Mouse (Mus musculus): ENCODE measurements at regions not wholly inside any gene's neighbourhood (a gene's known extent, or its start where the extent isn't known, plus 50 kb on each side); places are given as distances from the start of the nearest gene placed in this dataset.

DNA sequence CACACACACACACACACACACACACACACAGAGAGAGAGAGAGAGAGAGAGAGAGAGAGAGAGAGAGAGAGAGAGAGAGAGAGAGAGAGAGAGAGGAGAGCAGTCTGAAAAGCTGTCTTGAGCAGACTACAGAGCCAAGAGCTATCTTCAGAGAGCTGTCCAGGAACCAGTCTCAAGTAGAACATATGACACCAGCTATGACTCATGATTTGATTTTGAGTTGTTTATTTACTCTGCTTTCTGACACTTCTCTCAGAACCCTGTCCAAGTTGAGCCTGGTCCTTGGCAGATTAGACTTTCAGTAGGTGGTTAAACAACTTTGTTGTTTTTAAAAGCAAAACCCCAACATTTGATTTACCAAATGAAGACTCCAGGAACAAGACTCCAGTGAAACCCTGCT, 420.8 kb upstream of the Lcorl start:
- Histone ChIP-seq H3K27me3 (ENCODE audit: control insufficient read depth, insufficient read depth, low read length) (no peaks in the 10 kb centered on the region), H3K9me3 (ENCODE audit: control insufficient read depth, low read length) (no peaks in the 10 kb centered on the region), H3K4me1 (ENCODE audit: control insufficient read depth, insufficient read depth, low read length) (no peaks in the 10 kb centered on the region), H3K4me2 (ENCODE audit: low read length) (no peak overlapping the region), H3K4me3 (replicated peaks; ENCODE audit: low read depth, low read length) (no peak overlapping the region), H3K27ac (replicated peaks; ENCODE audit: low read depth, low read length) (no peak overlapping the region), H3K9ac (replicated peaks; ENCODE audit: low read length) (no peak overlapping the region), H3K36me3 (ENCODE audit: control insufficient read depth, insufficient read depth, low read length) (no peaks in the 10 kb centered on the region)
- no peak for ATAC-seq (ENCODE audit: low FRiP score, low TSS enrichment)
- DNase-seq: no peak

DNA sequence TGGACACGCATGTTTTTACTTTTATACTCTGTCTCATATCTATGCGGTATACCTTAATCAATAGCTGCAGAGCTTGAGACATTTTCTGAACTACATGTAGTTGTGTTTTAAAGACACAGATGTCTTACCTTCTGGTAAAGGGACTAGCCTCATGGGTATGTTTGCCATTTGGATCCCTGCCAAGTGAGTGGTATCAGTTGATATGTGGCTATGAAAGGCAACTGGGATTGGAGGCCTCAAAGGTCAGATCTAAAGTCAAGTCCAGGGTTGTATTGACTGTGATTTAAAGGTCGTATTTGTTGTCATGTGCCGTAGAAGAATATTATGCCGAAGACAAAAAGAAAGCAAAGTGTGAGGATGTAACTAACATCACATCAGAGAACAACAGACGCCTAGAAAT, 399.3 kb upstream of the Lcorl start:
- H3K4me1 ChIP-seq (ENCODE audit: control insufficient read depth, insufficient read depth, low read length): no peaks in the 10 kb centered on the region
- DNase-seq: no peak
- ATAC-seq (ENCODE audit: low FRiP score, low TSS enrichment): no peak
- H3K27me3 ChIP-seq (ENCODE audit: control insufficient read depth, insufficient read depth, low read length): no peaks in the 10 kb centered on the region
- no peaks in the 10 kb centered on the region for H3K9me3 ChIP-seq (ENCODE audit: control insufficient read depth, low read length)
- no peak overlapping the region for H3K27ac ChIP-seq (replicated peaks; ENCODE audit: low read depth, low read length)
- 85% methylated on average over 6 of the region's 6 CpGs for WGBS
- H3K4me3 ChIP-seq (replicated peaks; ENCODE audit: low read depth, low read length): no peak overlapping the region
- no peak overlapping the region for H3K9ac ChIP-seq (replicated peaks; ENCODE audit: low read length)
- H3K36me3 ChIP-seq (ENCODE audit: control insufficient read depth, insufficient read depth, low read length): no peaks in the 10 kb centered on the region
- no peak overlapping the region for H3K4me2 ChIP-seq (ENCODE audit: low read length)

DNA sequence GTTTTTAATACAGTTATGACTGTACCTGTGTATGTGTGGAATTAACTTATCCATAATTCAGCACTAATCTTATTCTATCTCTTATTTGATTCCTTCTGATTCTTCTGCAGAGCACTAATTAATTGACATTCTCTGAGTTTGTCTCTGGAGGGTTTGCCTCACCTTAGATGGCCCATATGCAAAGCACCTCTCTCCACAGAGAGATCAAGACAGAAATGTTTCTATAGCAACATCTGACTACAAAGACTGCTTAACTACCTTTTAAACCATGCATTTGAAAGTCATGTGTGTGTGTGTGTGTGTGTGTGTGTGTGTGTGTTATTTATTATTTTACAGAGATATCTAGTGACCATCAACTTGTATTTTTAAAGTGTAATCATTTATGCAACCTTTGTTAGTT, 396.5 kb upstream of the Lcorl start:
- Histone ChIP-seq H3K27ac (replicated peaks; ENCODE audit: low read depth, low read length) (no peak overlapping the region), H3K4me1 (ENCODE audit: control insufficient read depth, insufficient read depth, low read length) (no peaks in the 10 kb centered on the region), H3K4me2 (ENCODE audit: low read length) (no peak overlapping the region), H3K4me3 (replicated peaks; ENCODE audit: low read depth, low read length) (no peak overlapping the region), H3K36me3 (ENCODE audit: control insufficient read depth, insufficient read depth, low read length) (no peaks in the 10 kb centered on the region), H3K9ac (replicated peaks; ENCODE audit: low read length) (no peak overlapping the region), H3K9me3 (ENCODE audit: control insufficient read depth, low read length) (no peaks in the 10 kb centered on the region), H3K27me3 (ENCODE audit: control insufficient read depth, insufficient read depth, low read length) (no peaks in the 10 kb centered on the region)
- ATAC-seq (ENCODE audit: low FRiP score, low TSS enrichment) (no peak), DNase-seq (peak; percentile 44)

DNA sequence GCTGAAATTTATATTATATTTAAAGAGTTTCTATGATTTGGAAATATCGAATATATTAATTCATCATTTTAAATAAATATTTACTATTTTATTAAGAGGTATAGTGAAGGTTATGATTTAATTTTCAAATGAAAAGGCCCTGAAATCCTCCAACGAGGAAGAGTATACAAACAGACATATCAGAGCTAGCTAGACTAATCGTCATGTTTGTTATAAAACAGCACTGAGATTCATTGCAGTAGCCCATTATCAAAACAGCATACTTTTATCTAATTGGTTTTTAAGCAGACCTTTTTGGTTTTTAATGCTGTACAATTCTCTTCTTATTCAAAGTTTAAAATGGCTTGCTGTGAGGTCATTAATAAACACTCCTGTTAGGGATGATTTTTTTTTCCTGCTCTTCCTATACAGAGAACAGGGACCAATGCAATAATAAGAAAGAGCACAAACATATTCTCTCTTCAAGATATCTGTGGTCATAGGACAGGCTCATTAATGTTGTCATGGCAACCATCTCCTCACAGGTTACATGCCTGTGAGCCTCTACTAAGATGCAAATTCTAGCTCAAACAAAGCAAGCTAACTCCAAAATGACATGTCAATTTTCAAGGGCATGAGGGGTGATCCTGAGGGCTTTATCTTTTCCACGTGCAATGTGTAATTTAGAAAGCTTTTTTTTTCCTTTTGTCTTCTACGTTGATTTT, 378.1 kb upstream of the Lcorl start:
- ATAC-seq (ENCODE audit: low FRiP score, low TSS enrichment) (peak; percentile 77; the same call in 1 of the 2 replicates), DNase-seq (peak; percentile 86)
- no peaks in the 10 kb centered on the region for H3K36me3 ChIP-seq (ENCODE audit: control insufficient read depth, insufficient read depth, low read length)
- WGBS: 50% methylated on average over 5 of the region's 5 CpGs
- no peaks in the 10 kb centered on the region for H3K27me3 ChIP-seq (ENCODE audit: control insufficient read depth, insufficient read depth, low read length)
- H3K4me2 ChIP-seq (ENCODE audit: low read length): no peak overlapping the region
- H3K9me3 ChIP-seq (ENCODE audit: control insufficient read depth, low read length): no peaks in the 10 kb centered on the region
- H3K4me3 ChIP-seq (replicated peaks; ENCODE audit: low read depth, low read length): no peak overlapping the region
- no peak overlapping the region for H3K9ac ChIP-seq (replicated peaks; ENCODE audit: low read length)
- peaks cover 6% of the 10 kb centered on the region; the same call in 1 of the 2 replicates for H3K4me1 ChIP-seq (ENCODE audit: control insufficient read depth, insufficient read depth, low read length)
- peak overlapping the region; percentile 68 for H3K27ac ChIP-seq (replicated peaks; ENCODE audit: low read depth, low read length)

- DNase-seq (peak; percentile 4), ATAC-seq (ENCODE audit: low FRiP score, low TSS enrichment) (no peak)
- no peaks in the 10 kb centered on the region for H3K27me3 ChIP-seq (ENCODE audit: control insufficient read depth, insufficient read depth, low read length)
- no peak overlapping the region for H3K4me2 ChIP-seq (ENCODE audit: low read length)
- no peak overlapping the region for H3K27ac ChIP-seq (replicated peaks; ENCODE audit: low read depth, low read length)
- H3K4me3 ChIP-seq (replicated peaks; ENCODE audit: low read depth, low read length): no peak overlapping the region
- H3K4me1 ChIP-seq (ENCODE audit: control insufficient read depth, insufficient read depth, low read length): peaks cover 6% of the 10 kb centered on the region; the same call in 1 of the 2 replicates
- H3K9ac ChIP-seq (replicated peaks; ENCODE audit: low read length): no peak overlapping the region
- H3K36me3 ChIP-seq (ENCODE audit: control insufficient read depth, insufficient read depth, low read length): no peaks in the 10 kb centered on the region
- H3K9me3 ChIP-seq (ENCODE audit: control insufficient read depth, low read length): no peaks in the 10 kb centered on the region
These were observed 375.4 kb upstream of the Lcorl start for GRCm38 (mm10) chr5:46232780-46233179.

GRCm38 (mm10) chr5:46228667-46229066, 371.3 kb upstream of the Lcorl start:
- H3K4me2 ChIP-seq (ENCODE audit: low read length): no peak overlapping the region
- H3K27me3 ChIP-seq (ENCODE audit: control insufficient read depth, insufficient read depth, low read length): no peaks in the 10 kb centered on the region
- no peak overlapping the region for H3K9ac ChIP-seq (replicated peaks; ENCODE audit: low read length)
- ATAC-seq (ENCODE audit: low FRiP score, low TSS enrichment) (no peak), DNase-seq (no peak)
- no peaks in the 10 kb centered on the region for H3K9me3 ChIP-seq (ENCODE audit: control insufficient read depth, low read length)
- 80% methylated on average over 3 of the region's 3 CpGs for WGBS
- no peaks in the 10 kb centered on the region for H3K4me1 ChIP-seq (ENCODE audit: control insufficient read depth, insufficient read depth, low read length)
- no peak overlapping the region for H3K27ac ChIP-seq (replicated peaks; ENCODE audit: low read depth, low read length)
- H3K4me3 ChIP-seq (replicated peaks; ENCODE audit: low read depth, low read length): no peak overlapping the region
- no peaks in the 10 kb centered on the region for H3K36me3 ChIP-seq (ENCODE audit: control insufficient read depth, insufficient read depth, low read length)

DNA sequence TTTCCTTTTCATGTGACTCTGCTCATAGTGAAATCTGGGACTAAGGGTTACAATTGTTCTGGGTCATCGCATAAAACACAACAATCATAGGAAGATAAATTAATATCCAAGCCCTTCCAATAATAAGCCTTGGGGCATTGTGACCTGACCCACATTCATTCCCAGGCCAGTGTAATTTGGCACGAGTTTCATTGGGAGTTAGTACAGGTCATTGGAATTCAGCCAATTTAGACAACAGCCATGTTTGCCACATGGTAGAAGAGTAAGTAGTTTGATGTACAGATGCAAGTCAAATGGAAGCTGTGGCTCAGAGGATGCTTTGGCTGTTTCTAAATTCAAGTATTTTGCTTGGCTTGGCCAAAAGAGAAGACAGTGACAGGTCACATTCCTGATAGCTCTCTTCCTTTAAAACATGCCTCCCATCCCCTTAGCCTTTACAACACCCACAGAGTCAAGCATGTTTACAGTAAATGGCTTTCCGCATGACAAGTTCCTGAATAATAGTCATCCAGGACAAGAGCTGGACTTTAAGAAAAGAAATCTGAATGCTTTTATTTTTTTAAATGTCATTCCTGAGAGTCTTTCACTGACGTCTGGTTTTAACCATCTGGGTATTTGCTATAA, 355.5 kb upstream of the Lcorl start:
- Histone ChIP-seq H3K4me3 (replicated peaks; ENCODE audit: low read depth, low read length) (no peak overlapping the region), H3K36me3 (ENCODE audit: control insufficient read depth, insufficient read depth, low read length) (no peaks in the 10 kb centered on the region), H3K27ac (replicated peaks; ENCODE audit: low read depth, low read length) (no peak overlapping the region), H3K4me1 (ENCODE audit: control insufficient read depth, insufficient read depth, low read length) (no peaks in the 10 kb centered on the region), H3K9me3 (ENCODE audit: control insufficient read depth, low read length) (no peaks in the 10 kb centered on the region), H3K27me3 (ENCODE audit: control insufficient read depth, insufficient read depth, low read length) (no peaks in the 10 kb centered on the region), H3K4me2 (ENCODE audit: low read length) (no peak overlapping the region), H3K9ac (replicated peaks; ENCODE audit: low read length) (no peak overlapping the region)
- ATAC-seq (ENCODE audit: low FRiP score, low TSS enrichment) (no peak), DNase-seq (no peak)
- WGBS: 76% methylated on average over 4 of the region's 4 CpGs

DNA sequence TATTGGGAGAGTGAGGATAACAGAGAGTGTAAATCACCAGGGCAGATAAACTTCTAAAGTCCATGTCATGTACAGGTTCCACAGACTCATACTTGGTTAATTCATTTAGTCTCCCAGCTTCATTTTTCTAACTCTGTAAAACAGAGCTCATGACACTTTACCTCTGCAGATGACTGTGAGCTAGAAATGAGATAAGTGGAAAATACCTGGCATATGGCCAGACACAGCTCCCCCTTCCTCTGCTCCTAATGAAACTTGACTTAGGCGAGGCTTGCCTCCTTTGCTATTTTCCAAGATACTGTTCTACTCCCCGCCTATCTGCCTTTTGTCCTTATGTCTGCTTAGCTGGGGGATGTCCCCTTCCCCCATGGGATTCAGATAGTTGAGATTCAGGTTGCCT, 351.7 kb upstream of the Lcorl start:
- no peaks in the 10 kb centered on the region for H3K9me3 ChIP-seq (ENCODE audit: control insufficient read depth, low read length)
- no peak for ATAC-seq (ENCODE audit: low FRiP score, low TSS enrichment)
- 75% methylated on average over 2 of the region's 2 CpGs for WGBS

DNA sequence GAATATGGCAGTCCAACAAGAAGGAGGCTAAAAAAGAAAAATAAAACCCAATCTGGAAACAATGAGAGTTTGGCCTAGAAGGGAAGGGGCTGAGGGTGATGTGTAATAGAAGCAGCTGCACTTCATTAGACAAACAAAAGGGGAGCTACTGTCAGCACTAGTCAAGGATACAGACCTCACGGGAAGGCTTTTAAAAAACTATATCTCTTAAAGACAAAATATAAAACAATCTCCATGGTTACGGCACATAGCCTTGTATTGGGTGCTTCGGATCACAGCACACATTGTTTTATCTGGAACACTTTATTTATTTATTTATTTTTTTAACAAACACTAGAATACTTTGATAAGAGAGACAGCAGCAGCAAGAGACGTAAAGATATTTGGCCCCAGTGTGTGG, 346.3 kb upstream of the Lcorl start:
- WGBS: 78% methylated on average over 4 of the region's 4 CpGs
- H3K36me3 ChIP-seq (ENCODE audit: control insufficient read depth, insufficient read depth, low read length): no peaks in the 10 kb centered on the region
- ATAC-seq (ENCODE audit: low FRiP score, low TSS enrichment) (no peak), DNase-seq (no peak)
- H3K27me3 ChIP-seq (ENCODE audit: control insufficient read depth, insufficient read depth, low read length): no peaks in the 10 kb centered on the region
- H3K4me2 ChIP-seq (ENCODE audit: low read length): no peak overlapping the region
- H3K27ac ChIP-seq (replicated peaks; ENCODE audit: low read depth, low read length): no peak overlapping the region
- H3K9me3 ChIP-seq (ENCODE audit: control insufficient read depth, low read length): no peaks in the 10 kb centered on the region
- H3K9ac ChIP-seq (replicated peaks; ENCODE audit: low read length): no peak overlapping the region
- no peak overlapping the region for H3K4me3 ChIP-seq (replicated peaks; ENCODE audit: low read depth, low read length)
- H3K4me1 ChIP-seq (ENCODE audit: control insufficient read depth, insufficient read depth, low read length): peaks cover 9% of the 10 kb centered on the region

More for the DNA sequence above, 351.7 kb upstream of the Lcorl start:
- Histone ChIP-seq H3K27ac (replicated peaks; ENCODE audit: low read depth, low read length) (no peak overlapping the region), H3K4me3 (replicated peaks; ENCODE audit: low read depth, low read length) (no peak overlapping the region), H3K9ac (replicated peaks; ENCODE audit: low read length) (no peak overlapping the region), H3K4me1 (ENCODE audit: control insufficient read depth, insufficient read depth, low read length) (no peaks in the 10 kb centered on the region), H3K27me3 (ENCODE audit: control insufficient read depth, insufficient read depth, low read length) (no peaks in the 10 kb centered on the region), H3K36me3 (ENCODE audit: control insufficient read depth, insufficient read depth, low read length) (no peaks in the 10 kb centered on the region), H3K4me2 (ENCODE audit: low read length) (no peak overlapping the region)
- DNase-seq: no peak
